ENCODE assay signal across 8 mouse cellular contexts in genomic region chr6:66964222-66964621, GRCm38 (mm10).
DNase-seq lines count a peak whose midpoint lies in the region; ATAC-seq and TF ChIP-seq lines count a peak whose summit lies in the region.

No protein-coding gene starts in this region.

- H3K9me3 ChIP-seq in embryonic facial prominence, embryonic 12.5 days, result no peaks in the 10 kb centered on the region
- no peaks in the 10 kb centered on the region for H3K9me3 ChIP-seq in liver, embryonic 12.5 days (replicated peaks)

- no peak overlapping the region for H3K9ac ChIP-seq in embryonic facial prominence, embryonic 12.5 days
- peak overlapping the region; percentile 10; the same call in 1 of the 2 replicates for H3K9ac ChIP-seq in liver, embryonic 12.5 days

- H3K27ac ChIP-seq in embryonic facial prominence, embryonic 12.5 days, result no peak overlapping the region
- H3K27ac ChIP-seq in liver, embryonic 12.5 days, result peak overlapping the region; percentile 1; the same call in 1 of the 2 replicates
- H3K27ac ChIP-seq in layer of hippocampus, adult 2 months, result no peak overlapping the region

- no peak for TF ChIP-seq CTCF in layer of hippocampus, adult 2 months (conservative IDR thresholded peaks at IDR 0.05)

- ATAC-seq in embryonic facial prominence, embryonic 12.5 days (ENCODE audit: insufficient number of reproducible peaks, insufficient read depth, low FRiP score, low TSS enrichment), result peak; percentile 36; the same call in 1 of the 2 replicates
- peak; percentile 64 for ATAC-seq in liver, embryonic 12.5 days
- ATAC-seq in neutrophil, adult 5-6 weeks (ENCODE audit: extremely low read depth, insufficient number of reproducible peaks, low FRiP score, poor library complexity, severe bottlenecking), result 0 out of 2 replicates have a peak, but pooled peaks have one; percentile 21

- H3K4me2 ChIP-seq in embryonic facial prominence, embryonic 12.5 days (replicated peaks), result no peak overlapping the region
- H3K4me2 ChIP-seq in liver, embryonic 12.5 days, result no peak overlapping the region

- 81% methylated on average over 4 of the region's 4 CpGs for WGBS in embryonic facial prominence, embryonic 12.5 days
- 58% methylated on average over 4 of the region's 4 CpGs for WGBS in liver, embryonic 12.5 days (ENCODE audit: insufficient replicate concordance)

- H3K4me1 ChIP-seq in embryonic facial prominence, embryonic 12.5 days, result no peaks in the 10 kb centered on the region
- peaks cover 44% of the 10 kb centered on the region for H3K4me1 ChIP-seq in liver, embryonic 12.5 days

- H3K4me3 ChIP-seq in embryonic facial prominence, embryonic 12.5 days, result no peak overlapping the region
- no peak overlapping the region for H3K4me3 ChIP-seq in liver, embryonic 12.5 days
- H3K4me3 ChIP-seq in layer of hippocampus, adult 2 months, result no peak overlapping the region

- peak; percentile 29 to 46 for DNase-seq in lung, adult 18-20 months
- no peak for DNase-seq in lung, postnatal 25 days (ENCODE audit: low spot score)
- DNase-seq in thymus, postnatal 36 days, result no peak
- DNase-seq in layer of hippocampus, adult 2 months (ENCODE audit: low spot score in 2 of 2), result no peak
- no peak for DNase-seq in right cerebral cortex, postnatal 36 days (ENCODE audit: low spot score in 2 of 2)

- H3K36me3 ChIP-seq in embryonic facial prominence, embryonic 12.5 days, result no peaks in the 10 kb centered on the region
- no peaks in the 10 kb centered on the region for H3K36me3 ChIP-seq in liver, embryonic 12.5 days

- H3K27me3 ChIP-seq in embryonic facial prominence, embryonic 12.5 days, result no peaks in the 10 kb centered on the region
- no peaks in the 10 kb centered on the region for H3K27me3 ChIP-seq in liver, embryonic 12.5 days (replicated peaks)

Comparison
In these comparisons a context has a peak if more than half of its experiments do, and no peak if none do; other contexts are left out.
1. DNase-seq: peak in lung, adult 18-20 months (2 of 2); none in lung, postnatal 25 days (single experiment), thymus, postnatal 36 days (0 of 2), layer of hippocampus, adult 2 months (0 of 2) and right cerebral cortex, postnatal 36 days (0 of 2).
2. Peak in every context shown above with its lines, with median percentiles within 50 percentile points of each other: ATAC-seq.